Mouse (Mus musculus) lung, adult 2 months (tissue): ENCODE measurements around the gene Itga6. TPM values are rescaled to one million over a fixed set of nuclear protein-coding genes. Genes with fewer than 3 reads are reported as not detected.
"Not testable (repeated sequence)": the region's sequence is repeated elsewhere in the genome, so short reads cannot be mapped to it uniquely, and the experiment has no call there.

ENCODE experiments used
- DNase-seq: peaks from one replicate; pipeline ENCODE4 v3.0.0; 2022
- H3K4me1 ChIP-seq: fragments of 200-500 bp; 2 replicates; pipeline ENCODE4 v1.6.1; 2011; ENCODE audit warnings: low read length; ENCODE audit not compliant: control insufficient read depth, insufficient read depth
- H3K4me3 ChIP-seq: fragments of 200-500 bp; replicated peaks from 2 replicates; pipeline ENCODE3; 2011; ENCODE audit warnings: low read depth, mild to moderate bottlenecking, control low read depth, low read length; ENCODE audit errors: extremely low read depth
- CTCF ChIP-seq: fragments of 200-500 bp; IDR thresholded peaks from 2 replicates; pipeline ENCODE4 v1.5.1; 2011; ENCODE audit warnings: mild to moderate bottlenecking, low read length, control low read depth; ENCODE audit not compliant: insufficient read depth
- POLR2A ChIP-seq: fragments of 200-500 bp; IDR thresholded peaks from 2 replicates; pipeline ENCODE4 v1.6.1; 2011; ENCODE audit warnings: low read depth, mild to moderate bottlenecking, control low read depth, low read length, borderline replicate concordance; ENCODE audit errors: extremely low read depth
- WGBS: fragments of 180-500 bp; shearing (Covaris S2); methylation state at CpG from one replicate; pipeline ENCODE4 v1.1.7; 2018; 5-methylcytosine and 5-hydroxymethylcytosine counted together
- polyA plus RNA-seq: library from polyadenylated mRNA; depleted of rRNA; stranded (reverse); fragments of >200 nt; gene quantifications from 2 replicates; pipeline ENCODE4 v1.2.3, GENCODE M21; 2012

Itga6 gene
- polyA plus RNA-seq, 1 experiment = 45.2 TPM

DNA sequence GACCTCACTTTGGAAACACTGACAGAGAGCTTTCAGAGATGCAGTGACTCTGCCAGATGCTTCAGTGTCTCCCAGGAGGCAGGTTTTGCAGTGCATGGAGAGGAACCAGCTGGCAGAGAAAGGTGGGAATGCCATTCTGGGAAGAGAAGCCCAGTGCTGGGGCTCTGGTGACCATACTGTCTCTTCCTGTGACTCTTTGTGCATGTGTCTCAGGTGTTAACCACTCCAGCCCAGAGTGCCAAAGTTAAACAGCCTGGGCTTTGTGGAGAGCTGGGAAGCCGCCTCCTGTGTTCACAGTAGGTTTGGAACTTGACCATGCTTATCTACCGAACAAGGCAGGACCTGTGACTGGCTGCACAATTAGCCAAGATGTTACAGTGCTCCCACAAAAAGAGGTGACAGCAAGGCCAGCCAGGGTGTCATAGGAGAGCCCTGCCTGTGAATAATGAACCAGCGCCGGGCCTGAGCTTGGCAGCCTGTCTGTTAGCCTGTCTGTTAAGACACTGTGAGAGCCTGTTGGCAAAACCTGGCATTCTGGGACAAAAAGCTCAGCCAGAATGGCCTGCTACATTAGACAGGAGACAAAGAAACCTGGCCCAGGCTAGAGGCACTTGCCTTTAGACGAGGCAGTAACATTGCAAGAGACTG lies 25.9 kb upstream of the Itga6 start:
- WGBS = 63% methylated on average over 5 of the region's 5 CpGs
- TF ChIP-seq POLR2A = no peak
- no peak for TF ChIP-seq CTCF
- DNase-seq = no peak
- no peaks in the 10 kb centered on the region; the same call in 1 of the 2 replicates for H3K4me1 ChIP-seq
- H3K4me3 ChIP-seq = no peak overlapping the region

- 63% methylated on average over 2 of the region's 2 CpGs for WGBS
- not testable (repeated sequence) for DNase-seq, H3K4me1 ChIP-seq, H3K4me3 ChIP-seq
These were observed 24.9 kb upstream of the Itga6 start for GRCm38 (mm10) chr2:71720556-71720955.

DNA sequence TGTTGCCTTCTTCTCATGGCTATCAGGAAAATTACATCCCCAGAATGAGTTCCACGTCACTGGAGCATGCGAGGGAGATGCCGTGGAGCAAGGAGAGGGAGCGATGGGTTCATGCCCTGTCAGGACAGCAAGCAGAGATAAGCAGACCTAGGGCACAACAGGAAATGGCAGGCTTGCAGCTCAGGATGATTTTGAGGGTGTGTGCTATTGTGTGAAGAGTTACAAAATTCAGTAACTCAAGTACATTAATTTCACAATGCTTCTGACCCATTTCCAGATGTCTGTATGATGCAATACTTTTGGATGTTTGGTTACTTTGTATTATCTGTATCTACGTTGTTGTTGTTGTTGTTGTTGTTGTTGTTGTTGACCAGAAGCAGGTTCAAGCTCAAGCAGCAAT lies 22.5 kb upstream of the Itga6 start:
- Histone ChIP-seq H3K4me1 (no peaks in the 10 kb centered on the region; the same call in 1 of the 2 replicates), H3K4me3 (no peak overlapping the region)
- WGBS = 63% methylated on average over 5 of the region's 5 CpGs
- DNase-seq = no peak
- TF ChIP-seq POLR2A (no peak), CTCF (no peak)

DNA sequence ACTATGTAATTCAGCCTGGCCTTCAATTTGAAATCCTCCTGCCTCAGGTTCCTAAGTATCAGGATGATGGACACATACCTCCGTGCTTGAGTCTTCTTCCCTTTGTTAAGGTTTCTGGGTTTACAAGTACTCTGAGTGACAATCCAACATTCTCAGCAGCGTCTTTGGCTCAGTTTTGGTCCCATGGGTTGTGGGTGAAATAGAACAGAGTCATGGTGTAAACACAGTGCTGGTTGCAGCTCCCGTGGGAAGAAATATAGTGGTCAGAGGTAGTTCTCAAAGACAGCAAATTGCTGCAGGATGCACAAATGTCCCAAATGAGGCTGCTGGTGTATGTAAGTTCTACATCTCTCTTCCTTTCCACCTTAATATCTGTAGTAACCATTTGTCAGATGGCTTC lies 21.8 kb upstream of the Itga6 start:
- WGBS = 78% methylated on average over 3 of the region's 3 CpGs
- Histone ChIP-seq H3K4me1 (no peaks in the 10 kb centered on the region; the same call in 1 of the 2 replicates), H3K4me3 (no peak overlapping the region)
- TF ChIP-seq CTCF (no peak), POLR2A (no peak)
- DNase-seq = no peak

DNA sequence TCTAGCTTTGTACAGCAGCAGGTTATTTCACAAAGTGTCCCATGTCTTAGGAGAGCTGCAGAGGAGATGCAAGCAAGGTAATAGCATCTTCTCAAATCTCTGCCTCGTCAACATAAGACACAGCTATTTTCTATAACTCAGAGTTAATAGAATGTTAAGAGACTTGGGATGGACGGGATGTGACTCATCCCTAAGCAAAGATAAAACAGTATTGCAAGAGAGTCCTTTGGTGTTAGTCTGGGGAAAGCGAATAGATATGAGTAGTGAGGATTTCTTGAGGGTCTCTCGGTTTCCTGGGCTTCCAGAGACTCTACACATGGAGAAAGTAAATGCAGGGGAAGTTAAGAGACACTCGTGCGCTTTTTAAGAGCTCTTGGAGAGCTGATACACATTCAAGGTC lies 21.4 kb upstream of the Itga6 start:
- no peak for DNase-seq
- H3K4me3 ChIP-seq = no peak overlapping the region
- no peak for TF ChIP-seq POLR2A
- TF ChIP-seq CTCF = no peak
- no peaks in the 10 kb centered on the region; the same call in 1 of the 2 replicates for H3K4me1 ChIP-seq
- WGBS = 63% methylated on average over 6 of the region's 6 CpGs

- Histone ChIP-seq H3K4me1 (no peaks in the 10 kb centered on the region), H3K4me3 (no peak overlapping the region)
- no peak for TF ChIP-seq POLR2A
- no peak for TF ChIP-seq CTCF
- 86% methylated on average over 1 of the region's 1 CpGs for WGBS
- DNase-seq = no peak
These were observed 20.0 kb upstream of the Itga6 start for GRCm38 (mm10) chr2:71725446-71725845.

DNA sequence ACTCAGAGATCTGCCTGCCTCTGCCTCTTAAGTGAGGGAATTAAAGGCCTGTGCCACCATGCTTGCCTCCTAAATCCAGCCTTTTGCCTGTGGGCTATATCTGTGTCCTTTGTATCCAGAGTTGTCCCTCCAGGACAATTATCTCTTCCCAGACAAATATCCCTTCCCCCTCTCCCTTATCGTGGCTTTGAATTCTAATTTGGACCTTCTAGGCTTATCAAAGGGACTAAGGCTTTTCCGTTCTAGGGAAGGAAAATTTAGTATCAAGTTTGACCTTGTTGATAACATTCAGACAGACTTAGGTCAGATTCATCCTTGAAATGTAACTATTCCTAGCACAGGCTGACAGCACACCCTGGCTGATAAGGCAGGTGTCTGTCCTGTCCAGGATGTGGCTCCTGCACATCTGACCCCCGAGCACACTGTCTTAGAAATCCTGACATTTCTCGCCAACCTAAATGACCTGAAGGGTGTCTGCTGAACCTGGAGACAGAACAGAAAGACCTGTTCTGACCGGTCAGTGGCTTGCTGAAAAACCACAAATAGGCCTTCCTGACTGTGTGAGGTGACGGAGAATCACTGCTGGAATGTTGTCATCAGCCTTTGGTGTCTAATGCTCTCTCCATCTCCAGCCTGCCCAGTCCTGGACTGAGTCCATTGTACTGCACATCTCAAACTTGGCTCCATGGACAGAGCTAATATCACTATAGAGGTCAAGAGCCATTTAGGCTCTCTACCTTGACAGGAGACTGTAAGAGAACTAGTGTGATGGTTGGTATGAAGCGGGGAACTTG lies 18.3 kb upstream of the Itga6 start:
- DNase-seq = no peak
- H3K4me1 ChIP-seq = no peaks in the 10 kb centered on the region
- 88% methylated on average over 7 of the region's 7 CpGs for WGBS
- no peak overlapping the region for H3K4me3 ChIP-seq
- TF ChIP-seq CTCF = no peak
- TF ChIP-seq POLR2A = no peak

DNA sequence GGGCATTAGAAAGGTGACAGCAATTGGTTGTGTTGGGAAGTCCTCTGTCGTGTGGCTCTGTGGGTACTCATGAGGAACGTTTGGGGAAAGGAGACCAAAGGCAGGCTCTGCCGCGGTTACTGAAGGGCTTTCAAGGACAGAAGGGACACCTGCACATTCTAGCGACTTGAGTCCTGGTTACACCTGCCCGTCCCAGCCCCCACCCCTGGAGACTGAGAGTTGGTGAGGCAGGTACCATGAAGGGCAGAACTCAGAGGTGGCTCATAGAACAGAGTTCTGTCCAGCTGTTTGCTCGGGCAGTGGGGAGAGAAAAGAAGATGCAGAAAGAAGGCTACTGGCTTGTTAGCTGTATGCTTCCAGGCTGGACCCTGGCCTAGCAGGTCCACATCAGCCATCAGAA lies 17.1 kb upstream of the Itga6 start:
- 81% methylated on average over 7 of the region's 7 CpGs for WGBS
- no peak for DNase-seq
- H3K4me3 ChIP-seq = no peak overlapping the region
- TF ChIP-seq CTCF (no peak), POLR2A (no peak)
- H3K4me1 ChIP-seq = no peaks in the 10 kb centered on the region

GRCm38 (mm10) chr2:71728796-71729195 lies 16.6 kb upstream of the Itga6 start:
- DNase-seq = no peak
- WGBS = 43% methylated on average over 5 of the region's 5 CpGs

More at GRCm38 (mm10) chr2:71728796-71729195, 16.6 kb upstream of the Itga6 start:
- Histone ChIP-seq H3K4me3 (no peak overlapping the region), H3K4me1 (no peaks in the 10 kb centered on the region)
- TF ChIP-seq CTCF (no peak), POLR2A (no peak)
